Mouse (Mus musculus): ENCODE data around the gene Syndig1l. TPM values are rescaled to one million over a fixed set of nuclear protein-coding genes. Genes with fewer than 3 reads are reported as not detected.

Gene Syndig1l
- not detected in 2 replicates for polyA plus RNA-seq (2016; fragmentation: Nextera tagmentation; extraction: Ambion mirVana)

DNA sequence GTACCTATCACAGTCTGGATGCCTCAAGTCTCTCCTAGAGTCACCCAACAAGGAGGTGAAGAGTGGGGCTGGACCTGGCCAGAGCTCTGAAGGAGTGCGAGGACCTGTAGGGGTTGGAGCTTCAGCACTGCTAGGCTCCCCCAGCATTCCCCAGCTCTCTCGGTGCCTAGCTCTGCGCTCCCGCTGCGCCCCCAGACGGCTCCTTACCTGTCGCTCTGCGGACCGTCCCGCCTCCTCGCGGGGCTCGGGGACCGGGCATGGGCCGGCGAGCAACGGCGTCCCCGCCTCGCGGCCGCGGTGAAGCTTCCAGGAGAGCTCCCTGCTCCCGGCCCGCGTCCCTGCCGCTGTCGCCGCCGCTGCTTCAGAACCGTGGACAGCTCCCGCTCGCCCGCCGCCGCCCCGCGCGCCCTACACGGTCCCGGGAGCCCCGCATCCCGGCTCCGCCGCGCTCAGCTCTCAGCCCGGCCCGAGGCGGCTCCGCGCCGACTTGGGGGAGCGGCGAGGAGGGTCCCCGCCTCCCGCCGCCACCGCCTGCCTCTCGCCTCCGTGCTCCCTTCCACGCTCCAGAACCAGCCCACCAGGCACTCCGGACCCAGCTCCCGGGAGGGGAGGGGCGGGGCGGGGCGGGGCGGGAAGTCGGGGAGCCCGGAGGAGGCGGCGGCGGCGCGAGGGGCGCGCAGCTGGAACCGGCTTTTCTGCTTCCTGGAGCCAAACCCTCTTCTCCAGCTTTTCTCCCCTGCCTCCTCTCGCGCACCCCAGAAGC lies at the start of gene Syndig1l:
TSS of gene Syndig1l (minus strand) at position 513 of the 763 bp plus-strand sequence.
- no peak within 1 kb of the TSS for H3K27ac ChIP-seq
- peaks cover 75% of the 10 kb centered on the region for H3K27me3 ChIP-seq
- WGBS = 2% methylated on average over 70 of the region's 79 CpGs
- peak within 1 kb of the TSS; percentile 94 for H3K4me2 ChIP-seq
- no peaks in the 10 kb centered on the region for H3K9me3 ChIP-seq
- H3K4me1 ChIP-seq (replicated peaks) = 0 out of 2 replicates have a peak, but pooled peaks cover 6% of the 10 kb centered on the region
- peak within 1 kb of the TSS; percentile 37; the same call in 1 of the 2 replicates for H3K9ac ChIP-seq (replicated peaks)
- peak; percentile 76 for ATAC-seq (ENCODE audit: insufficient number of reproducible peaks, insufficient read depth, low FRiP score, low TSS enrichment, low read depth)
- H3K4me3 ChIP-seq (replicated peaks) = peak within 1 kb of the TSS; percentile 60
- no peaks in the 10 kb centered on the region for H3K36me3 ChIP-seq

GRCm38 (mm10) chr12:84748134-84748533 lies 49.5 kb upstream of the Syndig1l start:
- Histone ChIP-seq H3K4me3 (replicated peaks) (no peak overlapping the region), H3K9ac (replicated peaks) (no peak overlapping the region), H3K27me3 (no peaks in the 10 kb centered on the region; the same call in 1 of the 2 replicates), H3K27ac (no peak overlapping the region), H3K9me3 (no peaks in the 10 kb centered on the region), H3K36me3 (no peaks in the 10 kb centered on the region), H3K4me1 (replicated peaks) (peaks cover 8% of the 10 kb centered on the region), H3K4me2 (no peak overlapping the region)
- no peak for ATAC-seq (ENCODE audit: insufficient number of reproducible peaks, insufficient read depth, low FRiP score, low TSS enrichment, low read depth)
- 83% methylated on average over 3 of the region's 3 CpGs for WGBS

DNA sequence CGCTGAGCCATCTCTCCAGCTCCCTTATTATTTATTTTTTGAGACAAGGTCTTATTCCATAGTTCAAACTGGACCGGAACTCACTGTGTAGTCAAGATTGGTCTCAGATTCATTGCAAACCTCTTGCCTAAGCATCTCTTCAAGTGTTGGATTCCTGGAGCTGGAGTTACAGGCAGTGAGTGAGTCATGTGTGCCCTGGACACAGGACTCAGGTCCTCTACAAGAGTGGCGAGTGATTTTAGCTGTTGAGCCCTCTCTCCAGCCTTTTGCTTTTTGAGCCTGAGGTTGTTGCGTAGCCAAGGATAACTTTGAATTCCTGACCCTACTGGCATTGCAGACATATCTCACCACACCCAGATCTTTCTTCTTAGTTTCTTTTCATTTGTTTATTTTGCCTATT lies 47.1 kb upstream of the Syndig1l start:
- 69% methylated on average over 4 of the region's 4 CpGs for WGBS
- Histone ChIP-seq H3K27ac (no peak overlapping the region), H3K27me3 (no peaks in the 10 kb centered on the region; the same call in 1 of the 2 replicates), H3K9me3 (no peaks in the 10 kb centered on the region), H3K36me3 (no peaks in the 10 kb centered on the region), H3K4me3 (replicated peaks) (no peak overlapping the region), H3K9ac (replicated peaks) (no peak overlapping the region), H3K4me2 (no peak overlapping the region), H3K4me1 (replicated peaks) (no peaks in the 10 kb centered on the region)
- ATAC-seq (ENCODE audit: insufficient number of reproducible peaks, insufficient read depth, low FRiP score, low TSS enrichment, low read depth) = no peak

- Histone ChIP-seq H3K4me3 (replicated peaks) (no peak overlapping the region), H3K9ac (replicated peaks) (no peak overlapping the region), H3K9me3 (no peaks in the 10 kb centered on the region), H3K4me1 (replicated peaks) (no peaks in the 10 kb centered on the region), H3K27ac (no peak overlapping the region), H3K4me2 (no peak overlapping the region), H3K36me3 (no peaks in the 10 kb centered on the region), H3K27me3 (no peaks in the 10 kb centered on the region; the same call in 1 of the 2 replicates)
- no peak for ATAC-seq (ENCODE audit: insufficient number of reproducible peaks, insufficient read depth, low FRiP score, low TSS enrichment, low read depth)
- WGBS = 84% methylated on average over 10 of the region's 10 CpGs
Measured at GRCm38 (mm10) chr12:84743496-84743895, 44.9 kb upstream of the Syndig1l start.

- Histone ChIP-seq H3K9ac (replicated peaks) (no peak overlapping the region), H3K4me3 (replicated peaks) (no peak overlapping the region), H3K36me3 (no peaks in the 10 kb centered on the region), H3K27ac (no peak overlapping the region), H3K27me3 (no peaks in the 10 kb centered on the region), H3K4me2 (no peak overlapping the region), H3K4me1 (replicated peaks) (no peaks in the 10 kb centered on the region), H3K9me3 (no peaks in the 10 kb centered on the region)
- no peak for ATAC-seq (ENCODE audit: insufficient number of reproducible peaks, insufficient read depth, low FRiP score, low TSS enrichment, low read depth)
- 67% methylated on average over 13 of the region's 13 CpGs for WGBS
Measured at GRCm38 (mm10) chr12:84733366-84733765, 34.7 kb upstream of the Syndig1l start.

GRCm38 (mm10) chr12:84728421-84728820 lies 29.8 kb upstream of the Syndig1l start:
- Histone ChIP-seq H3K4me3 (replicated peaks) (no peak overlapping the region), H3K36me3 (no peaks in the 10 kb centered on the region), H3K9ac (replicated peaks) (no peak overlapping the region), H3K4me2 (no peak overlapping the region), H3K27me3 (0 out of 2 replicates have a peak, but pooled peaks cover 5% of the 10 kb centered on the region), H3K9me3 (no peaks in the 10 kb centered on the region), H3K4me1 (replicated peaks) (no peaks in the 10 kb centered on the region), H3K27ac (no peak overlapping the region)
- ATAC-seq (ENCODE audit: insufficient number of reproducible peaks, insufficient read depth, low FRiP score, low TSS enrichment, low read depth) = no peak
- 89% methylated on average over 10 of the region's 10 CpGs for WGBS

DNA sequence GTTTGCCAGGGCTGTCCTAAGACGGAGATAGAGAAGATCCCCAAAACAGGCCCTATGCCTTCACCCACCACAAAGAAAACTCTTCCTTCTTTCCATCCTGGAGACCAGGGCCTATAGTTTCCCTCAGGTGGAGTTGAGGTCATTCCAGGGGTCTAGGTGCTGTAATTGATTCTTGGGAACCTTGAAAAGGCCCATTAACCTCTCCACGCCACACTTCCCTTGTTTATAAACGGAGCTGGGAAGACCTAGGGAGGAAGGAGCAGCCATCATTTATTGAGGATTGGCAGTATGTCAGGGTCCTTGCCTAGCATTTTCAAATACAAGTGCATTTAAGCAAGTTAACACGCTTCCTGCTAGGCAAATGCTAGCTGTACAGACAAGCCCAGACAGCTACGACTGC lies 28.8 kb upstream of the Syndig1l start:
- no peak overlapping the region for H3K4me2 ChIP-seq
- no peak for ATAC-seq (ENCODE audit: insufficient number of reproducible peaks, insufficient read depth, low FRiP score, low TSS enrichment, low read depth)
- H3K36me3 ChIP-seq = no peaks in the 10 kb centered on the region
- 55% methylated on average over 5 of the region's 5 CpGs for WGBS
- H3K4me3 ChIP-seq (replicated peaks) = no peak overlapping the region
- H3K9me3 ChIP-seq = no peaks in the 10 kb centered on the region
- no peak overlapping the region for H3K27ac ChIP-seq
- 0 out of 2 replicates have a peak, but pooled peaks cover 5% of the 10 kb centered on the region for H3K27me3 ChIP-seq
- no peaks in the 10 kb centered on the region for H3K4me1 ChIP-seq (replicated peaks)
- H3K9ac ChIP-seq (replicated peaks) = no peak overlapping the region

DNA sequence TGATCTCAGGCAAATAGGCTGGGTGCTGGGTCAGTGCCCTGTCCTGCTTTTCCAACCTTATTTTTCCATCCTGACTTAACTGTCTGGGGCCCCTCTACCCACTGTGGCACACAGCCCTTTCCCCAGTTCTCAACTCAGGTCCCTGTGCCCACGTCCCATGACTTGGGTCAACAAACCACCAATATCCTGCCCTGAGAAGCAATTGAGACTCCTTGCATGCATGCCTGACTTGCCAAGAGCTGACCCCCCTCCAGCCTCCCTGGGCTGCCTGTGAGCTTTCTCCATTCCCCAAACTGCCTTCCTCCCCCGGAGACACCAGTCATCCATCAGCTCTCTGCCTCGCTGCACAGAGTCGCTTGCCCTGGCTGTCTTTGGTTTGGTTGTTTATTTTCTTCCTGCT lies 28.4 kb upstream of the Syndig1l start:
- Histone ChIP-seq H3K9ac (replicated peaks) (no peak overlapping the region), H3K27me3 (0 out of 2 replicates have a peak, but pooled peaks cover 5% of the 10 kb centered on the region), H3K4me1 (replicated peaks) (no peaks in the 10 kb centered on the region), H3K4me3 (replicated peaks) (no peak overlapping the region), H3K36me3 (no peaks in the 10 kb centered on the region), H3K27ac (no peak overlapping the region), H3K9me3 (no peaks in the 10 kb centered on the region), H3K4me2 (no peak overlapping the region)
- 39% methylated on average over 4 of the region's 4 CpGs for WGBS
- ATAC-seq (ENCODE audit: insufficient number of reproducible peaks, insufficient read depth, low FRiP score, low TSS enrichment, low read depth) = no peak

GRCm38 (mm10) chr12:84726391-84726790 lies 27.8 kb upstream of the Syndig1l start:
- H3K9ac ChIP-seq (replicated peaks) = no peak overlapping the region
- no peak overlapping the region for H3K27ac ChIP-seq
- H3K4me1 ChIP-seq (replicated peaks) = no peaks in the 10 kb centered on the region
- no peak overlapping the region for H3K4me2 ChIP-seq
- H3K9me3 ChIP-seq = no peaks in the 10 kb centered on the region
- H3K36me3 ChIP-seq = no peaks in the 10 kb centered on the region
- no peak overlapping the region for H3K4me3 ChIP-seq (replicated peaks)
- WGBS = 88% methylated on average over 4 of the region's 4 CpGs
- H3K27me3 ChIP-seq = 0 out of 2 replicates have a peak, but pooled peaks cover 5% of the 10 kb centered on the region
- ATAC-seq (ENCODE audit: insufficient number of reproducible peaks, insufficient read depth, low FRiP score, low TSS enrichment, low read depth) = no peak

GRCm38 (mm10) chr12:84718462-84719244 lies 20.0 kb upstream of the Syndig1l start:
- ATAC-seq (ENCODE audit: insufficient number of reproducible peaks, insufficient read depth, low FRiP score, low TSS enrichment, low read depth) = no peak
- Histone ChIP-seq H3K4me1 (replicated peaks) (peaks cover 8% of the 10 kb centered on the region), H3K36me3 (no peaks in the 10 kb centered on the region), H3K4me2 (no peak overlapping the region), H3K9me3 (no peaks in the 10 kb centered on the region), H3K27me3 (no peaks in the 10 kb centered on the region), H3K4me3 (replicated peaks) (no peak overlapping the region), H3K27ac (no peak overlapping the region), H3K9ac (replicated peaks) (no peak overlapping the region)
- WGBS = 87% methylated on average over 9 of the region's 9 CpGs

DNA sequence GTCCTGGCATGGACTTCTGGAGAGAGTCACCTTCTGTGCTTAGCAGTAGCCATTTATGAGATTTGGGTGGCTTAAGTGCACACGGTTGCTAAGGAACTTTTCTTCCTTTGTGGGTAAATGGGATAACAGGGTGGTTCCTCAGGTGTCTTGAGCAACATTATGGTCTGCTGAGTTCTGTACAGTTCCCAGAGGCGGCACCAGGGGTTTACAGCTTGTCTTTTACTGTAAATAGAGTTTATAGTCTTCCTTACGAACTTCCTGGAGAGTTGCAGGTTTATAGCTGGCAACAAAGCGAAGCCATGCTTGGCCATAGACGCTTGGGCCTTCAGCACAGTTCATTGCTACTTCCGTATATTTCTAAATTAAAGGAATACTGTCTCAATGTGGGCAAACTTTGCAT lies 15.9 kb upstream of the Syndig1l start:
- H3K27ac ChIP-seq = no peak overlapping the region
- H3K4me1 ChIP-seq (replicated peaks) = peaks cover 8% of the 10 kb centered on the region
- H3K9me3 ChIP-seq = no peaks in the 10 kb centered on the region
- H3K36me3 ChIP-seq = no peaks in the 10 kb centered on the region
- H3K4me3 ChIP-seq (replicated peaks) = no peak overlapping the region
- H3K9ac ChIP-seq (replicated peaks) = no peak overlapping the region
- H3K4me2 ChIP-seq = no peak overlapping the region
- no peaks in the 10 kb centered on the region for H3K27me3 ChIP-seq
- no peak for ATAC-seq (ENCODE audit: insufficient number of reproducible peaks, insufficient read depth, low FRiP score, low TSS enrichment, low read depth)
- WGBS = 39% methylated on average over 6 of the region's 6 CpGs
